Mouse (Mus musculus) right cerebral cortex, postnatal 10 days (tissue): ENCODE results near the gene Pkn3.
"Not testable (repeated sequence)": the region's sequence is repeated elsewhere in the genome, so short reads cannot be mapped to it uniquely, and the experiment has no call there.

Experiments used
- DNase-seq, 2 experiments: peaks; one replicate each; pipeline ENCODE4 v3.0.0; 2021; ENCODE audit warnings: low spot score in 2 of 2

The Pkn3 gene

GRCm38 (mm10) chr2:30077502-30078348 lies at the start of gene Pkn3:
TSS of gene Pkn3 (plus strand) at chr2:30077684.
- peak; percentile 81 to 85 for DNase-seq

DNA sequence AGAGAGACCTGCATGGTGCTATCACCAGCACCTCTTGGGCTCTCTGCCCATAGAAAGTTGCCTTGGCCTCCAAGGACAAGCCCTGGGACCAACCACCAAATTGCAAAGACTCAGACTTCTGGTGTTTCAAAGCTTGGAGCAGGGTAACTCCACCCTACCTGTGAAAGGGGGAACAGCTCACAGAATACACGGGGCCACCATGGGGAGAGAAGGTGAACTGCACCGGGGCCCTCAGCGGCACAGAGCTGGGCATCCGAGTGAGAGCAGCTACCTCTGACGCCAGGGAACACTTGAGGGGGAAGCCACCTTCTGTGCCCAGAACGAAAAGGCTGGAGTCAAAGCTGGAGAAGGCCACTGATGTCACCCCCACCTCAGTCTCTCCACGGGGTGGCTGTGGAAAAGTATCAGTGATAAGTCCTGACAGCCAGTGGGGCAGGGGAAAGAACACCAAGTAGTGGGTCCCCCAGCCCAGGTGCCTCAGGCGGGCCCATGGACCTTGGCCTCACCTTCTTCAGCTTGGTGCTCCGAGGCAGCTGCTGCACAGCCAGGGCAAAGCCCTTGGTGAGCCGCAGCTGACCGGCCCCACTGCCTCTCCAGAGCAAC lies 45.1 kb upstream of the Pkn3 start:
- no peak for DNase-seq

- DNase-seq, result no peak
Measured at GRCm38 (mm10) chr2:30032957-30033356, 44.5 kb upstream of the Pkn3 start.

- DNase-seq, result no peak
Measured at GRCm38 (mm10) chr2:30037762-30038161, 39.7 kb upstream of the Pkn3 start.

DNA sequence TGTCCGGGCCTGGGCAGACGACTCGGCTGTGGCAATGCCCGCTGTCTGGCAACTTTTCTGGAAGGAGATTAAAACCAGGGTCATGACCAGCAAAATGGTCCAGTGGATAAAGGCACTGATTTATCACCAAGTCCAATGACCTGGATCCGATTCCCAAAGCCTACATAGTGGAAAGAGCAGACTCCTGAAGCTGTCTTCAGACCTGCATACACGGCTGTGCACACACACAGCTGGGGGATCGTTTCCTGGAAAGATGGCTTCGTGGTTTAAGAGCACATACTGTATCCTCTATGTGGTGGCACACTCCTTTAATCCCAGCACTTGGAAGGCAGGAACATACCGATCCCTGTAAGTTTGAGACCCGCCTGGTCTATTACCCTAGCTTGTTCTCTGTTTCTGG lies 39.1 kb upstream of the Pkn3 start:
- no peak for DNase-seq

GRCm38 (mm10) chr2:30039687-30040086 lies 37.8 kb upstream of the Pkn3 start:
- DNase-seq, result peak in 1 of 2 experiments; percentile 20

- DNase-seq, result peak; percentile 69 to 83
Measured at GRCm38 (mm10) chr2:30042445-30042844, 35.0 kb upstream of the Pkn3 start.

DNA sequence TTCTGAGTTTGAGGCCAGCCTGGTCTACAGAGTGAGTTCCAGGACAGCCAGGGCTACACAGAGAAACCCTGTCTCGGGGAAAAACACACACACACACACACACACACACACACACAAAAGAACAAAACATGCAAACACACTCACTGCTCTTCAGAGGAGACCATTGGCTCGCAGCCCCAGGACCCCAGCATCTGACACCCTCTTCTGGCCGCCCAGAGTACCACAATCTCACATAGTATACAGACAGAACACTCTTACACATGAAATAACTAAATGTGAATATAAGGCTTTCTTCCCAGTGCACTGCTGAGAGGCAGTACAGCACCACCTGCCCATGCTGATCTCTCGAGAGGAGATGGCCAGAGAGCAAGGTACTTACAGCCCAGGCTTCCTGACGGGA lies 32.9 kb upstream of the Pkn3 start:
- DNase-seq, result no peak

- DNase-seq, result no peak
Measured at GRCm38 (mm10) chr2:30047127-30047526, 30.4 kb upstream of the Pkn3 start.

GRCm38 (mm10) chr2:30048101-30048501 lies 29.4 kb upstream of the Pkn3 start:
- peak in 1 of 2 experiments; percentile 52 for DNase-seq

DNA sequence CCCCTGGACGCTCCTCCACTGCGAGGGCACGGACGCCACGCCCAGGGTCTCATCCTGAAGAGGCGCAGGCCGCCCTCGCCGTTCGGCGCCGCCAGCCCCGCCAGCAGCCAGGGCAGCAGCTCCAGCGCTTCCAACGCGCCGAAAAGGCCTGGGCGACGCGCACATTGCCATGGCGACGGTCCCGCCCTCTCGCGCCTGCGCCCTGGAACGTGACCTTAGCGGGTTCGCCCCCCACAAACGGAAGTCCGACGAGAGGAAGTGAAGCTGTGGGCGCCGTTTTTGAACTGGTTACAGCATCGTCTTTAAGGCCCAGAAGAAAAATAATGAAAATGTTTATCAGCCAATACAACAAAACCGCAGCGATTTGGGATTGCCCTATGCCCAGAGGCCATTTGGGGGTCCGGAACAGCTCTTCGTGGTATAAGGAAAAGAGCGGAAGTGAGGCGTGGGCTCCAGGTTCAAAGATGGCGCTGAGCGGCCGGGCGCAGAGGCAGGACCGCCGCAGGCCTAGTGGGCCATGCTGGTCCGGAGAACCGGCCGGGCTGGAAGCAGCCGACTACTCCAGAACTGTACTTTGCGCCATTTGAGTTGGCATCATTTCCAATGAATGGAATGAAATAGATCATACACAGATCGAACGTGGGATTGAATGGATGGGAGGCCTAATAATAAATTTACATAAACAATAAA lies 28.6 kb upstream of the Pkn3 start, which contains the start of gene Wdr34:
TSS of gene Wdr34 (minus strand) at position 183 of the 690 bp plus-strand sequence.
- peak; percentile 98 to 99 for DNase-seq

DNA sequence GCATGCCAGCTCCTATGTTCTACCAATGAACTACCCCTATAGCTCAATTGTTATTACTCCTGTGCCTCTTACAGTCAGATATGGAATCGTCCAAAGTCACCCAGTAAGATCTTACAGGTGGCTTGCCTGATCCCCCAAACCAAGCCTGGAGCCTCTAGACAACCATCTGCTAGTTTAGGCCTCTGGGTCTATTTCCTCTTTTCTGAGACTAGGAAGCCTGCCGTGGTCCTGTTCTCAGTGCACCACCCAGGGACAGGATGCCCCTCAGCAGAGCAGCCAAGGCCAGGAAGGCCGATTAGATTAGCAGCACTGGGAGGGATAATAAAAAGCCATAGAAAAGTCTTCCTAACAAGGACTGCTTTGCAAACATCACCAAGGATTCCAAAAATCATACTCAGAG lies 27.7 kb upstream of the Pkn3 start:
- DNase-seq, result no peak

GRCm38 (mm10) chr2:30051992-30052761 lies 25.3 kb upstream of the Pkn3 start:
- no peak for DNase-seq

GRCm38 (mm10) chr2:30055310-30055709 lies 22.2 kb upstream of the Pkn3 start:
- not testable (repeated sequence) for DNase-seq

DNA sequence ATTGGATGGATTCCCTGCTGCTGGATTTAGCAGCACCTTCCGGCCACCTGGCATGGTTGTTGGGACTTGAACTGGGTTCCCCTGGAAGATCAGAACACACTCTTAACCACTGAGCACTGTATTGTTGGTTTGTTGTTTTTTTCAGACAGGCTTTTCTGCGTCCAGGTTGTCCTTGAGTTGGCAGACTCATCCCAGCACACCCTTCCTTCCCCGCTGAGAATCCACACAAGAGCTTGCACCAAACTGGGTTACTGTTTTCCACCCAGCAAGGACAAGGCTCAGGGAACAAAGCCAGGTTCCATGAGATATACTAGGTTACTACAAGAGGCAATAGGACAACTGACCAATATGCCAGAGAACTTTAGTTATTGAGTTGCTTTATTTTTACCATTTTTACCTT lies 20.7 kb upstream of the Pkn3 start:
- DNase-seq, result no peak

GRCm38 (mm10) chr2:30057223-30057904 lies 20.1 kb upstream of the Pkn3 start, which contains the start of gene Set:
TSS of gene Set (plus strand) at chr2:30057378.
- DNase-seq, result no peak

DNA sequence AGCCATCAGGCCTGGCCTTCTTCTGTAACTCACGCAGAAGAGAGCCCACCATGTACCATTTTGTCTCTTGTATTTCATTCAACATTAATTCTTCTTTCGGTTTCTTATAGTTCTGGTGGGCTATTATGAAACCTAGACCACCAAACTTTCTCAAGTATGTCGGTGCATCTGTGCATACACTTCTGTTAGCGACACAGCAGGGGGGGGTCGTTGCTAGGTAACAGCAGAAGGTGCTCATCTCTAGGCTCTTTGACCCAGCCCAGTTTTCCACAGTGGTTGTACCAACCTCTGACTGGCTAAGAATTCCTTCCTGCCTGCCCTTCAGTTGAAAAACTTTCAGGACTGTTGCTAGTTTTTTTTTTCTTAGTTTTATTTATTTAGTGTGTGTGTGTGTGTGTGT lies 19.1 kb upstream of the Pkn3 start:
- DNase-seq, result no peak

- DNase-seq, result peak in 1 of 2 experiments; percentile 60
Measured at GRCm38 (mm10) chr2:30061215-30062166, 16.0 kb upstream of the Pkn3 start.

- DNase-seq, result peak in 1 of 2 experiments; percentile 45
Measured at GRCm38 (mm10) chr2:30062249-30063093, 15.0 kb upstream of the Pkn3 start.
